Mouse (Mus musculus) kidney, adult 2 months (tissue): ENCODE measurements around the gene Zbtb8b. TPM values are rescaled to one million over a fixed set of nuclear protein-coding genes. Genes with fewer than 3 reads are reported as not detected.
"Not testable (repeated sequence)": the region's sequence is repeated elsewhere in the genome, so short reads cannot be mapped to it uniquely, and the experiment has no call there.

Source experiments
- DNase-seq: peaks from one replicate; pipeline ENCODE4 v3.0.0; 2021
- H3K27ac ChIP-seq: fragments of 200-500 bp; 2 replicates; pipeline ENCODE4 v1.5.1; 2012; ENCODE audit warnings: low read depth, low read length, control low read depth, inconsistent platforms; ENCODE audit not compliant: insufficient read depth
- H3K27me3 ChIP-seq: fragments of 200-500 bp; replicated peaks from 2 replicates; pipeline ENCODE4 v1.6.1; 2012; ENCODE audit warnings: mild to moderate bottlenecking, moderate library complexity, low read length, inconsistent platforms; ENCODE audit not compliant: control insufficient read depth, insufficient read depth
- H3K36me3 ChIP-seq: fragments of 200-500 bp; 2 replicates; pipeline ENCODE4 v1.6.1; 2012; ENCODE audit warnings: mild to moderate bottlenecking, moderate library complexity, low read length, inconsistent platforms; ENCODE audit not compliant: control insufficient read depth, insufficient read depth
- H3K4me1 ChIP-seq: fragments of 200-500 bp; 2 replicates; pipeline ENCODE4 v1.6.1; 2011; ENCODE audit warnings: low read length; ENCODE audit not compliant: control insufficient read depth, insufficient read depth
- H3K4me3 ChIP-seq: fragments of 200-500 bp; 2 replicates; pipeline ENCODE4 v1.5.1; 2011; ENCODE audit warnings: mild to moderate bottlenecking, low read depth, low read length, control low read depth; ENCODE audit not compliant: insufficient read depth
- CTCF ChIP-seq: fragments of 200-500 bp; conservative IDR thresholded peaks from 2 replicates; pipeline ENCODE4 v1.5.1; 2011; ENCODE audit warnings: low read depth, mild to moderate bottlenecking, control low read depth, low read length, moderate library complexity, mixed read lengths; ENCODE audit not compliant: insufficient read depth, insufficient read length
- POLR2A ChIP-seq: fragments of 200-500 bp; IDR thresholded peaks from one replicate; pipeline ENCODE4 v1.6.1; 2011; ENCODE audit warnings: low read depth, low read length, control low read depth
- WGBS: fragments of 180-500 bp; shearing (Covaris S2); methylation state at CpG from one replicate; pipeline ENCODE4 v1.1.7; 2018; 5-methylcytosine and 5-hydroxymethylcytosine counted together
- polyA plus RNA-seq: library from polyadenylated mRNA; depleted of rRNA; stranded (reverse); fragments of >200 nt; gene quantifications from 2 replicates; pipeline ENCODE4 v1.2.3, GENCODE M21; 2012

The Zbtb8b gene
- polyA plus RNA-seq, 1 experiment: 0.58 TPM

DNA sequence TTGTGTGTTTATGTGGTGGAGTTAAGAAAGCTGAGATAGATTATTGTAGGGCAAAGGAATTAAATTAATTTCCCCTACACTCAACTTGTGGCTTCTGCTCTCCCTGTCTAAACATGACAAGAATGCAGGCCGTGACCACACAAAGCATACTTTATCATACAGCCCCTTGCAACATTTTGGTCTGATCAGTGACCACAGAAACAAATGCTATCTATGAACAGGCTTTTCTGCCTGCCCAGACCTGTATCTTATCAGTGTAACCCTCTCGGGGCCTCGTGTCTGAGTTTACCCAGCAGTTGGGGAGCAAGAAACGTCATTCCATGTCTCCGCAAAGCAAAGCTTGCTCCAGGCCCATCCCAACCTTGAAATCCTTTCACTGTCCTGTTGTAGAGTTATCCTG lies 24.2 kb downstream of the Zbtb8b start:
- 79% methylated on average over 5 of the region's 5 CpGs for WGBS
- no peak for TF ChIP-seq POLR2A

DNA sequence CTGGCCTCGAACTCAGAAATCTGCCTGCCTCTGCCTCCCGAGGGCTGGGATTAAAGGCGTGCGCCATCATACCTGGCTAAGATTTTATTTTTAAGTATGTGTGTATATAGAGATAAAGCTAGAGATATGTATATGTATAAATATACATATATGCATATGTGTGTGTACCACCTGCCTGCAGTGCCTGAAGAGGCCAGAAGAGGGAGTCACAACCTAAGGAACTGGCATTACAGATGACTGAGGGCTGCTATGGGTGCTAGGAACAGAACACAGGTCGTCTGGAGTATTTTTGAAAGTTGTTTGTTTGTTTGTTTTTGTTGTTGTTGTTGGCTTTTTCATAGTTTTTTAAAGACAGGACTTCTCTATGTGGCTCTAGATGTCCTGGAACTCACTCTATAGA lies 24.8 kb downstream of the Zbtb8b start:
- no peak overlapping the region for H3K4me3 ChIP-seq
- 96% methylated on average over 5 of the region's 5 CpGs for WGBS
- H3K27me3 ChIP-seq: no peaks in the 10 kb centered on the region
- no peaks in the 10 kb centered on the region for H3K4me1 ChIP-seq
- TF ChIP-seq POLR2A (no peak), CTCF (0 out of 2 replicates have a peak, but pooled peaks have one; percentile 7)
- H3K27ac ChIP-seq: no peak overlapping the region
- no peaks in the 10 kb centered on the region for H3K36me3 ChIP-seq
- DNase-seq: no peak

More for the DNA sequence above, 24.2 kb downstream of the Zbtb8b start:
- Histone ChIP-seq H3K27me3 (no peaks in the 10 kb centered on the region), H3K36me3 (no peaks in the 10 kb centered on the region), H3K4me3 (no peak overlapping the region), H3K27ac (no peak overlapping the region), H3K4me1 (no peaks in the 10 kb centered on the region)
- no peak for DNase-seq

DNA sequence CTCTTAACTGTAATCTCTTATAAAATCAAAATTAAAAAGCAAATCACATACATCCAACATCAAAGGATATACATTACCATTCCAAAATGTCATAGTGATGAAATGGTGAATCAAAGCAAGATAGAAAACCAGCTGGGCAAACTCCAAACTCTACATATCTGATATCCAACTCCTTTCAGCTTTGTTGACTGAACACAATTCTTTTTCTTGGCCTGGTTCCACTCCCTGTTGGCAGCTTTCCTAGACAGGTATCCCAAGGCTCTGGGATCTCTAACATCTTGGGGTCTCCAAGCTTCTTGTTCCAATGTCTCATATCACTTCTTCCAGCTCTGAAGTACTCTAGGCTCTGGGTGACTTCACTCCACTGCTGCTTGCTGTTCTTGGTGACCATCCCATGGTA lies 29.7 kb downstream of the Zbtb8b start:
- Histone ChIP-seq H3K27ac (no peak overlapping the region), H3K4me1 (no peaks in the 10 kb centered on the region), H3K4me3 (no peak overlapping the region), H3K27me3 (no peaks in the 10 kb centered on the region), H3K36me3 (no peaks in the 10 kb centered on the region)
- TF ChIP-seq POLR2A (no peak), CTCF (no peak)
- DNase-seq: peak; percentile 17

DNA sequence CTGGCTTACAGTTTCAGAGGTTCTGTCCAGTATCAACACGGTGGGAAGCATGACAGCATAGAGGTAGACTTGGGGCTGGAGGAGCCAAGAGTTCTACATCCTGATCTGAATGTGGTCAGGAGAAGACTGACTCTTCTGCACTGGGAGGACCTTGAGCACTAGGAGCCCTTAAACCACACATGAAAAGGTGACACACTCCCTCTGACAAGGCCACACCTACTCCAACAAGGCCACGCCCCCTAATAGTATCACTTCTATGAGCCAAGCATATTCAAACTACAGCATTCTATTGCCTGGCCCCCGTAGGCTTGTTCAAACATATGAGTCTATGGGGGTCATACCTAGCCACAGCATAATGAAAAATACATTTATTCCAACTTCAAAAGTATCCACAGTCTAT lies 30.1 kb downstream of the Zbtb8b start:
- whole genome bisulfite sequencing: 92% methylated on average over 3 of the region's 3 CpGs
- not testable (repeated sequence) for H3K36me3 ChIP-seq, H3K27ac ChIP-seq, DNase-seq, H3K4me1 ChIP-seq, H3K27me3 ChIP-seq, H3K4me3 ChIP-seq

DNA sequence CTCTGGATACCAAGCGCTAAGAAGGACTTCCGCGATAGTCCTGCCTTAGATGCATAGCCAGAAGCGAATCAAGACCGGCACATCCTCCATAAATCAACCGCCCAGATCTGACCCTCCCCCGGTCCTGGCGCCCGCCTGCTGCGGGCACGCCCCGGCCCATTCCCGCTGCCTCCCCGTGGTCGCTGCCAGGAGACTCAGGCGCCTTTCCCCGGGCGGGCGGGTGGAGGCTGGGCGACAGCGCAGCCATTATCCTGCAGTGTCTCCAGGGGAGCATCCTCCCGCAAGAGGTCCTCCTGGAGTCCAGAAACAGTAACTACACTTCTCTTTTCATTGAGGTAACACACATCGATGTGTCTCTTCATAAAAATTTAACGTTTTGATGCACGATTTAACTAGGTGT lies 34.2 kb downstream of the Zbtb8b start:
- Histone ChIP-seq H3K4me3 (peak overlapping the region; percentile 13), H3K4me1 (no peaks in the 10 kb centered on the region), H3K27ac (no peak overlapping the region), H3K36me3 (no peaks in the 10 kb centered on the region), H3K27me3 (no peaks in the 10 kb centered on the region)
- DNase-seq: peak; percentile 87
- TF ChIP-seq CTCF (peak; percentile 49), POLR2A (no peak)
- WGBS: 2% methylated on average over 25 of the region's 25 CpGs

DNA sequence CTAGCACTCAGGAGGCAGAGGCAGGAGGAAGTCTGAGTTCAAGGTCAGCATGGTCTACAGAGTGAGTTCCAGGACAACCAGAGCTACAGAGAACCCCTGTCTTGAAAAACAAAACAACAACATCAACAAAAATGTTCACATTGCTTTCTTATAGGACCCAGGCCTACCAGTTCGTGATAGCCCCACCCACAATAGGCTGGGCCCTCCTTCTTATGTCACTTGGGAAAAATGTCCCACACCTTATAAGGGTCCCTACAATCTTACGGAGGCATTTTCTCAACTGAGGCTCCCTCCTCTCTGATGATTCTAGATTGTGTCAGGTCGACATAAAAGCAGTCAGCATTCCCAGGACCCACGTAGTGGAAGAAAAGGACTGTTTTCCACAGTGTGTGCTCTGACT lies 40.8 kb downstream of the Zbtb8b start:
- no peaks in the 10 kb centered on the region for H3K27me3 ChIP-seq
- no peak overlapping the region for H3K4me3 ChIP-seq
- no peak for TF ChIP-seq POLR2A
- TF ChIP-seq CTCF: no peak
- H3K4me1 ChIP-seq: no peaks in the 10 kb centered on the region
- DNase-seq: no peak
- H3K36me3 ChIP-seq: no peaks in the 10 kb centered on the region
- WGBS: 86% methylated on average over 4 of the region's 4 CpGs
- H3K27ac ChIP-seq: no peak overlapping the region

DNA sequence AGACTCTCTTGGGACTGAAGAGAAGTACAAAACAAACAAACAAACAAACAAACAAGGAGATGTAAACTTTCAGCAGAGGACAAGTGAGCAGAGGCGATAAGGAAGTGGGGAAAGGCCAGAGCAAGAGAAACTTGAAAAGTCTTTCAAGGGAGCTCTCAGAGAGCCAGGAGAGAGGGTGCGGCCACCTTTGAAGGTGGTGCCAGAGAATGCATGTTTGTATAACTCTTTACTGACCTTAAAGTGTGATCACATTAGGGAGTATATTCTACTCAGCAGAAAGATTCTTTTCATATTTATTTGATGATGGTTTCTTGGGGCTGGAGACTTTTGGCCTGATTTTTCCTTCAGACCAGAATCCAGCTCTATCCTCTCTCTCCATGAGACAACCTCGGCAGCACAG lies 43.7 kb downstream of the Zbtb8b start:
- TF ChIP-seq CTCF: no peak
- no peak for TF ChIP-seq POLR2A
- Histone ChIP-seq H3K4me1 (no peaks in the 10 kb centered on the region), H3K4me3 (no peak overlapping the region), H3K27me3 (no peaks in the 10 kb centered on the region), H3K27ac (no peak overlapping the region), H3K36me3 (no peaks in the 10 kb centered on the region)
- no peak for DNase-seq
- WGBS: 84% methylated on average over 3 of the region's 3 CpGs
